Mouse (Mus musculus) embryonic fibroblast, embryonic 13.5 days (primary cell): Measurements from ENCODE around the gene Zcchc7.

ENCODE experiments used
- CTCF ChIP-seq: IDR thresholded peaks from 2 replicates; pipeline ENCODE4 v1.5.1; 2011; ENCODE audit warnings: mild to moderate bottlenecking, control low read depth, low read length, moderate library complexity, borderline replicate concordance; ENCODE audit not compliant: insufficient read depth
- POLR2A ChIP-seq: IDR thresholded peaks from 2 replicates; pipeline ENCODE4 v1.6.1; 2011; ENCODE audit warnings: low read depth, mild to moderate bottlenecking, control low read depth, low read length, moderate library complexity

- no peak for TF ChIP-seq CTCF
- TF ChIP-seq POLR2A: no peak
Measured at GRCm38 (mm10) chr4:44709740-44710700, 45.7 kb upstream of the Zcchc7 start, which contains the start of gene Pax5.
